Mouse (Mus musculus): ENCODE measurements around the gene Garnl3. TPM values are rescaled to one million over a fixed set of nuclear protein-coding genes. Genes with fewer than 3 reads are reported as not detected.
A peak's percentile ranks its signal among the peaks of the same experiment; 100 is the strongest.

The Garnl3 gene
- polyA plus RNA-seq, 1 experiment from 2014 or later: 11.0 TPM

- WGBS: 81% methylated on average over 4 of the region's 4 CpGs
- no peak overlapping the region for H3K27ac ChIP-seq (replicated peaks)
- H3K4me2 ChIP-seq: peak overlapping the region; percentile 87
- H3K4me1 ChIP-seq: peaks cover 37% of the 10 kb centered on the region
- no peaks in the 10 kb centered on the region for H3K9me3 ChIP-seq
- peaks cover 64% of the 10 kb centered on the region for H3K36me3 ChIP-seq
- no peak for ATAC-seq (ENCODE audit: extremely low read depth, insufficient number of reproducible peaks, low FRiP score, low TSS enrichment)
- H3K4me3 ChIP-seq: peak overlapping the region; percentile 87; the same call in 1 of the 2 replicates
- no peaks in the 10 kb centered on the region for H3K27me3 ChIP-seq (replicated peaks)
- peak overlapping the region; percentile 98 for H3K9ac ChIP-seq
These were observed 171.2 kb downstream of the Garnl3 start for GRCm38 (mm10) chr2:32960273-32960672.

- Histone ChIP-seq H3K4me1 (peaks cover 10% of the 10 kb centered on the region), H3K9me3 (peaks cover 3% of the 10 kb centered on the region; the same call in 1 of the 2 replicates), H3K4me2 (no peak overlapping the region), H3K36me3 (peaks cover 61% of the 10 kb centered on the region), H3K4me3 (no peak overlapping the region), H3K27me3 (replicated peaks) (no peaks in the 10 kb centered on the region), H3K27ac (replicated peaks) (no peak overlapping the region), H3K9ac (no peak overlapping the region)
- ATAC-seq (ENCODE audit: extremely low read depth, insufficient number of reproducible peaks, low FRiP score, low TSS enrichment): no peak
- WGBS: 53% methylated on average over 8 of the region's 8 CpGs
These were observed 174.1 kb downstream of the Garnl3 start for GRCm38 (mm10) chr2:32957344-32957743.

GRCm38 (mm10) chr2:32954581-32954980 lies 176.9 kb downstream of the Garnl3 start:
- Histone ChIP-seq H3K4me1 (no peaks in the 10 kb centered on the region), H3K36me3 (peaks cover 85% of the 10 kb centered on the region), H3K4me2 (no peak overlapping the region), H3K4me3 (no peak overlapping the region), H3K27ac (replicated peaks) (no peak overlapping the region), H3K9me3 (peaks cover 3% of the 10 kb centered on the region; the same call in 1 of the 2 replicates), H3K27me3 (replicated peaks) (no peaks in the 10 kb centered on the region), H3K9ac (no peak overlapping the region)
- ATAC-seq (ENCODE audit: extremely low read depth, insufficient number of reproducible peaks, low FRiP score, low TSS enrichment): no peak
- 86% methylated on average over 2 of the region's 2 CpGs for WGBS

GRCm38 (mm10) chr2:32947454-32947853 lies 184.0 kb downstream of the Garnl3 start:
- no peak for ATAC-seq (ENCODE audit: extremely low read depth, insufficient number of reproducible peaks, low FRiP score, low TSS enrichment)
- H3K27ac ChIP-seq (replicated peaks): no peak overlapping the region
- WGBS: 88% methylated on average over 11 of the region's 11 CpGs
- H3K36me3 ChIP-seq: peaks cover 86% of the 10 kb centered on the region
- no peak overlapping the region for H3K4me2 ChIP-seq
- no peaks in the 10 kb centered on the region for H3K27me3 ChIP-seq (replicated peaks)
- no peak overlapping the region for H3K9ac ChIP-seq
- H3K9me3 ChIP-seq: no peaks in the 10 kb centered on the region
- no peaks in the 10 kb centered on the region for H3K4me1 ChIP-seq
- no peak overlapping the region for H3K4me3 ChIP-seq

- Histone ChIP-seq H3K4me3 (no peak overlapping the region), H3K9me3 (no peaks in the 10 kb centered on the region), H3K27me3 (replicated peaks) (no peaks in the 10 kb centered on the region), H3K27ac (replicated peaks) (no peak overlapping the region), H3K4me1 (no peaks in the 10 kb centered on the region), H3K4me2 (no peak overlapping the region), H3K9ac (no peak overlapping the region), H3K36me3 (peaks cover 89% of the 10 kb centered on the region)
- no peak for ATAC-seq (ENCODE audit: extremely low read depth, insufficient number of reproducible peaks, low FRiP score, low TSS enrichment)
- 84% methylated on average over 4 of the region's 4 CpGs for WGBS
These were observed 191.0 kb downstream of the Garnl3 start for GRCm38 (mm10) chr2:32940483-32940882.

- Histone ChIP-seq H3K4me3 (no peak overlapping the region), H3K27me3 (replicated peaks) (no peaks in the 10 kb centered on the region), H3K36me3 (peaks cover 88% of the 10 kb centered on the region), H3K27ac (replicated peaks) (no peak overlapping the region), H3K4me2 (no peak overlapping the region), H3K9ac (no peak overlapping the region), H3K9me3 (no peaks in the 10 kb centered on the region), H3K4me1 (no peaks in the 10 kb centered on the region)
- ATAC-seq (ENCODE audit: extremely low read depth, insufficient number of reproducible peaks, low FRiP score, low TSS enrichment): no peak
- 63% methylated on average over 5 of the region's 5 CpGs for WGBS
These were observed 192.0 kb downstream of the Garnl3 start for GRCm38 (mm10) chr2:32939418-32939817.

- H3K9me3 ChIP-seq: no peaks in the 10 kb centered on the region
- no peaks in the 10 kb centered on the region for H3K4me1 ChIP-seq
- WGBS: 72% methylated on average over 5 of the region's 5 CpGs
- H3K27me3 ChIP-seq (replicated peaks): no peaks in the 10 kb centered on the region
- H3K9ac ChIP-seq: no peak overlapping the region
- ATAC-seq (ENCODE audit: extremely low read depth, insufficient number of reproducible peaks, low FRiP score, low TSS enrichment): no peak
- peaks cover 89% of the 10 kb centered on the region for H3K36me3 ChIP-seq
- H3K4me2 ChIP-seq: no peak overlapping the region
- no peak overlapping the region for H3K27ac ChIP-seq (replicated peaks)
- no peak overlapping the region for H3K4me3 ChIP-seq
These were observed 192.7 kb downstream of the Garnl3 start for GRCm38 (mm10) chr2:32938741-32939140.

Other genes with a start within 250 kb of the Garnl3 start
- gene Rpl12, start 170.1 kb downstream of the Garnl3 start, polyA plus RNA-seq (2015; fragmentation: Nextera tagmentation; extraction: Ambion mirVana): 108 and 112 TPM in 2 replicates
- gene Lrsam1, start 170.0 kb downstream of the Garnl3 start, polyA plus RNA-seq (2015; fragmentation: Nextera tagmentation; extraction: Ambion mirVana): 8.1 and 9.6 TPM in 2 replicates
- 18.6 and 19.0 TPM in 2 replicates for gene Slc2a8, start 149.6 kb downstream of the Garnl3 start, polyA plus RNA-seq (2015; fragmentation: Nextera tagmentation; extraction: Ambion mirVana)
- 55.4 and 59.0 TPM in 2 replicates for gene Angptl2, start 84.4 kb upstream of the Garnl3 start, polyA plus RNA-seq (2015; fragmentation: Nextera tagmentation; extraction: Ambion mirVana)
- 3.7 and 3.9 TPM in 2 replicates for gene Ralgps1, start 239.8 kb upstream of the Garnl3 start, polyA plus RNA-seq (2015; fragmentation: Nextera tagmentation; extraction: Ambion mirVana)